8 mouse cellular contexts compared by ENCODE assay signal in genomic region chr15:78833582-78833981, GRCm38 (mm10). TPM values are rescaled to one million over a fixed set of nuclear protein-coding genes. Genes with fewer than 3 reads are reported as not detected.
DNase-seq lines count a peak whose midpoint lies in the region; ATAC-seq and TF ChIP-seq lines count a peak whose summit lies in the region.

No protein-coding gene starts in this region.

- 97% methylated on average over 3 of the region's 3 CpGs for WGBS in hindbrain, postnatal 0 days

- H3K9ac ChIP-seq in hindbrain, postnatal 0 days (replicated peaks; ENCODE audit: low read length), result no peak overlapping the region

- no peaks in the 10 kb centered on the region for H3K9me3 ChIP-seq in hindbrain, postnatal 0 days (ENCODE audit: low read length)

- peak; percentile 25 for DNase-seq in kidney, adult 11 months
- no peak for DNase-seq in kidney, adult 8-10 months
- DNase-seq in hindbrain, postnatal 0 days (ENCODE audit: low spot score), result no peak
- no peak for DNase-seq in retina, postnatal 1 day
- no peak for DNase-seq in right cerebral cortex, postnatal 14 days
- no peak for DNase-seq in left cerebral cortex, adult 8-10 months (ENCODE audit: low spot score in 2 of 2)

- peak overlapping the region; percentile 71; the same call in 1 of the 2 replicates for H3K27ac ChIP-seq in cortical plate, adult 2 months (ENCODE audit: insufficient read depth, low read length)
- H3K27ac ChIP-seq in hindbrain, postnatal 0 days, result peak overlapping the region; percentile 76

- no peak for ATAC-seq in hindbrain, postnatal 0 days
- peak; percentile 54 for ATAC-seq in megakaryocyte progenitor cell, adult 5-6 weeks (replicated peaks; ENCODE audit: poor library complexity)

- H3K36me3 ChIP-seq in hindbrain, postnatal 0 days (ENCODE audit: insufficient read depth, low read length), result no peaks in the 10 kb centered on the region

- H3K4me3 ChIP-seq in cortical plate, adult 2 months (ENCODE audit: insufficient read depth, low read length), result no peak overlapping the region
- H3K4me3 ChIP-seq in hindbrain, postnatal 0 days (ENCODE audit: low read length), result no peak overlapping the region

- H3K27me3 ChIP-seq in hindbrain, postnatal 0 days (ENCODE audit: insufficient read depth, low read length), result no peaks in the 10 kb centered on the region

- no peak for TF ChIP-seq CTCF in cortical plate, adult 2 months (IDR thresholded peaks at IDR 0.05; ENCODE audit: extremely low read depth, insufficient read depth, low read length)
- no peak for TF ChIP-seq CTCF in hindbrain, postnatal 0 days (IDR thresholded peaks at IDR 0.05; ENCODE audit: low read depth)

- no peak overlapping the region for H3K4me2 ChIP-seq in hindbrain, postnatal 0 days (ENCODE audit: low read depth, low read length)

- no peak for TF ChIP-seq POLR2A in cortical plate, adult 2 months (IDR thresholded peaks at IDR 0.05; ENCODE audit: extremely low read depth, insufficient read depth, low read length)

- 0 out of 2 replicates have a peak, but pooled peaks cover 2% of the 10 kb centered on the region for H3K4me1 ChIP-seq in cortical plate, adult 2 months (ENCODE audit: control insufficient read depth, insufficient read depth, low read length)
- H3K4me1 ChIP-seq in hindbrain, postnatal 0 days (ENCODE audit: insufficient read depth, low read length), result peaks cover 16% of the 10 kb centered on the region; the same call in 1 of the 2 replicates

RNA-seq across cellular contexts. Expression of gene Cdc42ep1, which starts 8.8 kb away (rescaled TPM):
- 23.3 and 28.1 TPM in 2 replicates for polyA plus RNA-seq in cortical plate, adult 2 months (2012; rRNA removed)
- total RNA-seq in hindbrain, postnatal 0 days (2014; rRNA removed), result 20.6 and 22.5 TPM in 2 replicates
- 18.1 TPM in 2 replicates for polyA plus RNA-seq in hindbrain, postnatal 0 days (2015; fragmentation: Nextera tagmentation; extraction: Ambion mirVana)
- not detected in 2 replicates for total RNA-seq in megakaryocyte progenitor cell, adult 5-6 weeks (2015)
- total RNA-seq in megakaryocyte progenitor cell, adult 5-6 weeks (2017), result not detected in 2 replicates
- 10 to 100 TPM; 16.8 to 22.9 (median 20.1) TPM for total RNA-seq in left cerebral cortex, adult 8-10 months (2022)

RNA-seq across cellular contexts. Expression of gene Lgals2, which starts 21.7 kb away (rescaled TPM):
- polyA plus RNA-seq in cortical plate, adult 2 months (2012; rRNA removed), result 0.34 and 0.35 TPM in 2 replicates
- not detected in 2 replicates for total RNA-seq in hindbrain, postnatal 0 days (2014; rRNA removed)
- polyA plus RNA-seq in hindbrain, postnatal 0 days (2015; fragmentation: Nextera tagmentation; extraction: Ambion mirVana), result not detected in 2 replicates
- not detected in 2 replicates for total RNA-seq in megakaryocyte progenitor cell, adult 5-6 weeks (2015)
- not detected in 2 replicates for total RNA-seq in megakaryocyte progenitor cell, adult 5-6 weeks (2017)
- not detected for total RNA-seq in left cerebral cortex, adult 8-10 months (2022)

RNA-seq across cellular contexts. Expression of gene Card10, which starts 30.7 kb away (rescaled TPM):
- polyA plus RNA-seq in cortical plate, adult 2 months (2012; rRNA removed), result 4.7 and 5.2 TPM in 2 replicates
- 0.94 and 1.4 TPM in 2 replicates for total RNA-seq in hindbrain, postnatal 0 days (2014; rRNA removed)
- 2.3 and 2.6 TPM in 2 replicates for polyA plus RNA-seq in hindbrain, postnatal 0 days (2015; fragmentation: Nextera tagmentation; extraction: Ambion mirVana)
- total RNA-seq in megakaryocyte progenitor cell, adult 5-6 weeks (2015), result 0.20 and 0.78 TPM in 2 replicates
- total RNA-seq in megakaryocyte progenitor cell, adult 5-6 weeks (2017), result 0.12 and 0.14 TPM in 2 replicates
- 1 to 10 TPM; 4.9 to 5.4 (median 5.0) TPM for total RNA-seq in left cerebral cortex, adult 8-10 months (2022)

RNA-seq across cellular contexts. Expression of gene Gga1, which starts 43.4 kb away (rescaled TPM):
- 72.6 and 73.0 TPM in 2 replicates for polyA plus RNA-seq in cortical plate, adult 2 months (2012; rRNA removed)
- total RNA-seq in hindbrain, postnatal 0 days (2014; rRNA removed), result 40.0 and 47.1 TPM in 2 replicates
- 40.1 and 41.2 TPM in 2 replicates for polyA plus RNA-seq in hindbrain, postnatal 0 days (2015; fragmentation: Nextera tagmentation; extraction: Ambion mirVana)
- 27.8 and 28.9 TPM in 2 replicates for total RNA-seq in megakaryocyte progenitor cell, adult 5-6 weeks (2015)
- 15.4 and 20.1 TPM in 2 replicates for total RNA-seq in megakaryocyte progenitor cell, adult 5-6 weeks (2017)
- 10 to 100 TPM; 53.5 to 64.7 (median 57.6) TPM for total RNA-seq in left cerebral cortex, adult 8-10 months (2022)

Comparison
In these comparisons a context has a peak if more than half of its experiments do, and no peak if none do; other contexts are left out.
1. RNA of gene Cdc42ep1, which starts 8.8 kb away (total RNA-seq): 16.8 to 22.9 TPM in left cerebral cortex, adult 8-10 months and 20.6 to 22.5 TPM in hindbrain, postnatal 0 days; not detected in megakaryocyte progenitor cell, adult 5-6 weeks; every median in the first group is over 10 times any median in the second.